Mouse (Mus musculus): ENCODE data around the gene Slc16a12. TPM values are rescaled to one million over a fixed set of nuclear protein-coding genes. Genes with fewer than 3 reads are reported as not detected.

Gene Slc16a12
- polyA plus RNA-seq, 2 experiments from 2014 or later: not detected

- no peak for ATAC-seq
Observed at GRCm38 (mm10) chr19:34726254-34726962, 20.7 kb downstream of the Slc16a12 start.

- no peak for ATAC-seq
Observed at GRCm38 (mm10) chr19:34725418-34725817, 21.7 kb downstream of the Slc16a12 start.

GRCm38 (mm10) chr19:34724598-34724997, 22.5 kb downstream of the Slc16a12 start:
- no peak for ATAC-seq

GRCm38 (mm10) chr19:34722541-34722940, 24.5 kb downstream of the Slc16a12 start:
- ATAC-seq: no peak

GRCm38 (mm10) chr19:34720130-34720529, 27.0 kb downstream of the Slc16a12 start:
- ATAC-seq: no peak

- ATAC-seq: no peak
Observed at GRCm38 (mm10) chr19:34718963-34719362, 28.1 kb downstream of the Slc16a12 start.

GRCm38 (mm10) chr19:34718478-34718877, 28.6 kb downstream of the Slc16a12 start:
- no peak for ATAC-seq

- ATAC-seq: no peak
Observed at GRCm38 (mm10) chr19:34715895-34716294, 31.2 kb downstream of the Slc16a12 start.

- no peak for ATAC-seq
Observed at GRCm38 (mm10) chr19:34714250-34714666, 32.8 kb downstream of the Slc16a12 start.

GRCm38 (mm10) chr19:34712050-34712449, 35.0 kb downstream of the Slc16a12 start:
- ATAC-seq: no peak

GRCm38 (mm10) chr19:34708221-34708620, 38.9 kb downstream of the Slc16a12 start:
- ATAC-seq: no peak

GRCm38 (mm10) chr19:34707571-34707970, 39.5 kb downstream of the Slc16a12 start:
- ATAC-seq: no peak

- ATAC-seq: no peak
Observed at GRCm38 (mm10) chr19:34706261-34706660, 40.8 kb downstream of the Slc16a12 start.

GRCm38 (mm10) chr19:34705141-34705540, 41.9 kb downstream of the Slc16a12 start:
- ATAC-seq: no peak

- no peak for ATAC-seq
Observed at GRCm38 (mm10) chr19:34699300-34699699, 47.8 kb downstream of the Slc16a12 start.

GRCm38 (mm10) chr19:34698852-34699251, 48.2 kb downstream of the Slc16a12 start:
- ATAC-seq: no peak

GRCm38 (mm10) chr19:34698432-34698831, 48.7 kb downstream of the Slc16a12 start:
- ATAC-seq: no peak

GRCm38 (mm10) chr19:34697461-34697860, 49.6 kb downstream of the Slc16a12 start:
- ATAC-seq: no peak

GRCm38 (mm10) chr19:34696352-34696986, 50.6 kb downstream of the Slc16a12 start:
- ATAC-seq: no peak

- ATAC-seq: no peak
Observed at GRCm38 (mm10) chr19:34691402-34691801, 55.7 kb downstream of the Slc16a12 start.

- no peak for ATAC-seq
Observed at GRCm38 (mm10) chr19:34685530-34685929, 61.6 kb downstream of the Slc16a12 start.

GRCm38 (mm10) chr19:34684857-34685256, 62.2 kb downstream of the Slc16a12 start:
- ATAC-seq: no peak

- no peak for ATAC-seq
Observed at GRCm38 (mm10) chr19:34678428-34678827, 68.7 kb downstream of the Slc16a12 start.

GRCm38 (mm10) chr19:34673476-34673875, 73.6 kb downstream of the Slc16a12 start:
- ATAC-seq: no peak

Measured in activated CD4-positive, CD25-positive, alpha-beta regulatory T cell, adult 4 months (primary cell).